Mouse (Mus musculus) frontal cortex, postnatal 36 days (tissue): ENCODE results near the gene Fam151a.
A peak's percentile ranks its signal among the peaks of the same experiment; 100 is the strongest.
"Not testable (repeated sequence)": the region's sequence is repeated elsewhere in the genome, so short reads cannot be mapped to it uniquely, and the experiment has no call there.

Experiments used
- DNase-seq, 2 experiments: peaks; one replicate each; pipeline ENCODE4 v3.0.0; 2022; ENCODE audit warnings: low spot score in 2 of 2

Gene Fam151a

DNA sequence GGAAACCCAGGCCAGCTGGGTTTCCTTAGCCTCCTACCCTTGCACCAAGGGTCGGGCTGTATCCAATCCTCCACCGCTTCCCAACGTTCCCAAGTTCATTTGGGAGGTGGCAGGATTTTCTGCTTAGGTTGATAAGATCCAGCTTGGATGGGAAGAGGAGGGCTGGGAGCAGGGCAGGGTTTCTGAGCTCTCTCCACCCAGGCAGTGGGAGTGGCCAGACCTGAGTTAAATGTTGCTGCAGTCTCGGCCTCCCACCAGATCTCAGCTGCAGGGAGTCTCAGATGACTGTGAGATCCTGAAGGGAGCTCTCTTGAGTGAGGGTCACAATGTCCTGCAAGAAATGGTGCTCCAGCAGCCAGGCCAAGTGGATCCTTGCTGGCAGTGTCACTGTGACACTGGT is at the start of gene Fam151a:
Gene Fam151a (plus strand): TSS at position 254 of the 400 bp plus-strand sequence.
- DNase-seq: no peak

DNA sequence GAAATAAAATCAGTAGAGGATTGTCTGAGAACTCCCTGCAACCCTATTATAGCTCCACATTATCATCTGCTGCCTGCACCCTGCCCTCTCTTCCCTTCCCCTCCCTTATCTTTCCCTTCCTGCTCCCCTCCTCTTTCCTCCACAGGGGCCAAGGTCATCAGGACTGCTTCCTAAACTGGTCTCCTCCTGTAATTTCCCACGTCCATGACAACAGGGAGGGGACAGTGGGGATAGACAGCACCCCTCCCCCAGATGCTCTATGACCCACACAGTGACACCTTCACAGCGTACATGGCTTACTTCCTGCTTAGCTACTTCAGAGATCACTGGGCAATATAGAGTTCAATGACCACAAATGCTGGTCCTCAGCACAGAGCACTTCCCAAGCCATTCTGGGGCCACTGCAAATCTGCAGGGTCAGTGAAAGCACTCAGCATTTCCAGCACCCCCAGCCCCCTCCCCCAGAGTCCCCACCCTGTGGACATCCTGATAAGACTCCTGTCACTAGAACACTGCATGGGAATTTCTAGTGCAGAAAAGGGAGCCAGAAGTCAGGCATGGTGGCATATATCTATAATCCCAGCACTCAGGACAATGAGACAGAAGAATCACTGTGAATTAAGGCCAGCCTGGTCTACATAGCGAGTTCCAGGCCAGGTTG is 44.9 kb upstream of the Fam151a start:
- DNase-seq: no peak

DNA sequence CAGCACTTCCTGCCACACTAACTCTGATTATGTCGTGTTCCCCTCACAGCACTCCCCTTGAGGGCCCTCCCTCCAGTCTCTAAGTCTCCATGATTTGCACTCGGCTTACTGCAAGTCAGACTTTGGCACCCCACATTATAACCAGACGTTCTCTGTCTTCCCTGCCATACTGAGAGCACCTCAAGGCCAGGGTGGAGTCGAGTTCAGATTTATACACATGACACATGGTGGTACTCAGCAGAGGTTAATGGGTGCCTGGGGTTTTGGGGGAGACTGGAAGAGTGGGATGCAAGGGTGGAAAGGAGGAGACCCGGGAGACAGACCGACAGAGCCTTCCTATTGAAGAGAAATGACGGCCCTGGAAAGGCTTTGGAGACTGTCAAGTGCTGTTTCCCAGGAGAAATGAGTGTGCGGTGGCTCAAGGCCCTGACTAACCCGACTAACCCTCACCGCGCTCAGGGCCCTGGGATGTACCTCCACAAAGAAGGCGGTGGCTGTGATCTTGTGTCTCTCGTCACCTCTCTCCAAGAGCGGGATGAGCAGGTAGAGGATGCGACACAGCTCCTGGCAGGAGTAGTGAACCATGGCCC is 39.8 kb upstream of the Fam151a start:
- no peak for DNase-seq

DNA sequence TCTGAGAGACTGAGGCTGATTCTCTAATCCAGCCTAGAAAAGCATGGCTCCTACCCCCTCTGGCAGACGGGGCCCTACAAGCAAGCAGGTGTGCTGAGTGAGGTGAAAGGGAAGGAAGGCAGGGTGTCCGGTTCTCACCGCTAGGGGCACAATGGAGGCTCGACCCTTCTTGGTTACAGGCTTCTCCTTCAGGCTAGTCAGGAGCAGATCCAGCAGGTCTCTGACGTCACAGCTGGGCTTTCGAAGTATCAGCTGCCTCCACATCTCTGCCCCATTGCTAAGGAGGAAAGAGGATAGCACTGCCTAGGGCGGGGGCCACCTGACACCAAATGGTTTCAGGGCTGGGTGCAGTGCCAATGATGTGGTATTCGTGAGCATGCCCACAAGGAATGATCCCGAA is 33.7 kb upstream of the Fam151a start:
- DNase-seq: peak; percentile 21 to 45

- peak; percentile 31 to 44 for DNase-seq
These were observed 32.9 kb upstream of the Fam151a start for GRCm38 (mm10) chr4:106700798-106701197.

DNA sequence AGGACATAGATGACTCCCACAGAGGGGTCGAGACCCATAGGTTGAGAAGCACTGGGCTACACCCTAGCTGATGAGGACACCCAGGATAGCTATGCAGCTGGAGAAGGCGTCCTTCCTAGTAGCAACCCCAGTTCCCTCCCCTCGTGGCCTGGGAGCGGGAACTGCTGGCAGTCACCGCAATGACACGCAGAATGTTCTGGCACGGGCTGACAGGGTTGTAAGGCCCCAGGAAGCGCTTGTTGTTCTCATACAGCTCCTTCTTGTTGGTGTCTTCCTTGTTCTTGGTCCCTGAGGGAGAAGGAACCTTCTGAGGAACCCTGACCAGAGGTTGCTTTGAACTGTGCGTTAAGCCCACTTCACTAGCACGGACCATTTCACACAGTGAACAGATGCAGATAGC is 29.7 kb upstream of the Fam151a start:
- no peak for DNase-seq

DNA sequence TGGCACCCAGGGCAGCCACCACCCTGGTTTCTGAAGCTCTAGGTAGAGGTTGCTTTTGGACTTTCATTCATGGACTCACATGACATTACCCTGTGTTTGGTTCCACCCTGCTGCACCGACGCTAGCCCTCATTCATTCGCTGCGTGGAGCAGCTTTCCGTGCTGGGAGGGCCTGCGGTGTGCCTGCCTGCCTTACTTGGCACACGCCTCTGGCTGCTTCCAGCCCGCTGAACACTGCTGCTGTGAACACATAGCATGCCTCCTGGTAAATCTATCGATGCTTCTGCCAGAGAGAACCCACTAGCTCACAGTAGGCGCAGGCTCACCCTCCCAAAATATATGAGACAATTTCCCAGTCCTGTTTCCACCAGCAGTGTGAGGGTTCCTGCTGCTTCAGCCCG is 29.3 kb upstream of the Fam151a start:
- DNase-seq: peak; percentile 52 to 78

DNA sequence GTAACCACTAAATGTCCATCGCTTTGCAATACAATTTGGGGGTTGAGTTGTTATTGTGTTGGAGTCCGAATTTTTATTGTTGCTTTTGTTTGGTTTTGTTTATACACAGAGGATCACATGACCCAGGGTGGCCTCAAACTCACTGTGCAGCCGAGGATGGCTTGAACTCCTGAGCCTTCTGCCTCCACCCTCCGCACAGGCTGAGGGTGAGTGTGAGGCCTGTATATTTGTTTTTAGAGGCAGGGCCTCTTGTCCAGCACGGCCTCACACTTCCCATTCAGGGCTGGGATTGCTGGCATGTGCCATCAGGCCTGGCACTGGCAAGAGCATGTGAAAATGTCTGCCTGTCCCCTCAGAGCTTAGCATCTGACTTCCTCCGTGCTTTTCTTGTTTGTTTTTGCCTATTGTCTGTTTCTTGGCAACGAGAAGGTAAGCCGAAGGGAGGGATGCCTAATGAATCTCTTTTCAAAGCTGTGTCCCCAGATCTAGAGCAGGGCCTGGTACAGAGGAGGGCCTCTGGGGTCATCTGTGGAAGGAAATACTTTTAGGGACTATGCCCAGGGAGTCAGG is 28.5 kb upstream of the Fam151a start:
- DNase-seq: no peak

GRCm38 (mm10) chr4:106707957-106708356 is 25.7 kb upstream of the Fam151a start:
- DNase-seq: no peak

GRCm38 (mm10) chr4:106708408-106708807 is 25.3 kb upstream of the Fam151a start:
- DNase-seq: peak; percentile 80 to 81

DNA sequence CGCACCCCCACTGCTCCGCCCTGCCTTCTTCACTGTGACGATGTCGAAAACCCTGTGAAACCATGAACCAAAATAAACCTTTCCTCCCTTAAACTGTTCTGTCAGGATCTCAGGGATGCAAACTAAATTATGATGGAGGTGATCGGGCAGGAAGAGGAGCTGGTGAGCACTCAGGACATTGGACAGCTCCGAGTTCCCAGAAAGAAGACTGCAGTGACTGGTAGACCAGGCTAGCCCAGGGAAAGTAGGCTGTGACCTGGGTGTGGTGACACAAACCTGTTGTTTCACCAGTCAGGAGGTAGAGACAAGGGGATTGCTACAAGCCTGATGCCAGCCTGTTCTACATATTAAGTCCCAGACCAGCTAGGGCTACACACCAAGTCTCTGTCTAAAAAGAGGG is 20.1 kb upstream of the Fam151a start:
- DNase-seq: no peak

- no peak for DNase-seq
These were observed 13.1 kb upstream of the Fam151a start for GRCm38 (mm10) chr4:106720631-106721030.

DNA sequence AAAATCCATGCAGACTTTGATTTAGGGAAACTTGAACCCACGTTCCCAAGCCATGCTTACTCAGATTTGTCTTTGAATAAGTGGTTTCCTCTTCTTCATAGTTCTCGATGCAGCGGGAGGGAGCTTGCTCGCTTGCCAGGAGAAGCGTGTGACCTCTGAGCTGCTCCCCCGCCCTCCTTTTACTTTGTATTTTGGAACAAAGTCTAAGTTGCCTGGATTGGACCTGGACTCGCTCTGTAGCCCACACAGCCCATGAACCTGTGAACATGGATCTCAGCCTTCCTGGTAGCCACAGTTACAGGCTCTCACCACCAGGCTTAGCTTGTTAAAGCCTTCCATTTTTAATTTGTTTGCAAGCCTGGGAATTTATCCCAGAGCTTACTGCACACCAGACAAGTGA is 2.9 kb upstream of the Fam151a start, which contains the start of gene Mroh7:
Gene Mroh7 (minus strand): TSS at position 112 of the 400 bp plus-strand sequence.
- no peak for DNase-seq

- not testable (repeated sequence) for DNase-seq
These were observed 3.2 kb downstream of the Fam151a start for GRCm38 (mm10) chr4:106736884-106737283.

- no peak for DNase-seq
These were observed 4.2 kb downstream of the Fam151a start for GRCm38 (mm10) chr4:106737904-106738303.

GRCm38 (mm10) chr4:106745862-106746261 is 12.2 kb downstream of the Fam151a start:
- DNase-seq: no peak

DNA sequence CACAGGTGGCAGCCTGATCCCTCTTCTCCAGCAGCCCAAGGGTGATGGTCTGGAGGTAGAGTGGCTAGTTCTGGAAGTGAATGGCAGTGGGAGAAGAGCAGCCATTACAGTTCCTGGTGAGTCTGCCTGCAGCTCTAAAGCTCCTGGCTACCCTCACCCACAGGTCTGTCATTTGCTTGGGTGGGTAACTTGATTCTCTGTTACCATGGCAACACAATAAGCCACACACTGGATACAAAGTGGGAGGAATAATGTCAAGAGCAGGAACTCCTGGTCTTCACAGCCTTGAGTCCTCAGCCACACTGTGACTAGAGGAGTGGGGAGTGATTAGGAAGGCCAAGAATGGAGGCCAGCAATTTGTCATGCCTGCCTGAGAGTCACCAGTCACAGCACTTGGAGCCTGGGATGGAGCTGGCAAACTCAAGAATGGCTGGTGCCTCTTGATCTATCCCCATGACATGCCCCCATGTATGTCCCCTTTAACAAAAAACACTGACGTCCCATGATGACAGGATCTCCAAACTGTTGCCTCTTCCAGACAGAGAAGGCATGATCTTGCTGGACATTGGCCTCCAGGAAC is 13.4 kb downstream of the Fam151a start:
- no peak for DNase-seq

DNA sequence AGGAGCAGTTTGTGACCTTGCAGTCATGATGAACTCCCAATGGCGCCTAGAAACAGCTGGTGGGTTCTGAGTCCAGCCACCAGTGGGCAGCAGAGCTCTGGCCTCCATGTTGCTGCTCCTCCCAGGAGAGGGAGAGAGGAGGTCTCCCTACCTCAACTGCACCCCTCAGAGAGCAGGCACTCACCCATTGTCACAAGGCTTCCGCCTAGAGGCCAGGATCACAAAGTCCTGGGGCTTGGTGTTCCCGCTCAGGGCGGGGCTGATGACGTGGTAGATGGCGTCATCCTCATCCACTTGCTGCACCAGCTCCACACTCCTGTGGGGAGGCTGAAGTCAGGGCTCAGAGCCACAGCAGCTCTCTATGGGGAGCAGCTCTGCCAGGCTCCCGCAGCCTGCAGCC is 16.0 kb downstream of the Fam151a start:
- peak; percentile 80 to 84 for DNase-seq

DNA sequence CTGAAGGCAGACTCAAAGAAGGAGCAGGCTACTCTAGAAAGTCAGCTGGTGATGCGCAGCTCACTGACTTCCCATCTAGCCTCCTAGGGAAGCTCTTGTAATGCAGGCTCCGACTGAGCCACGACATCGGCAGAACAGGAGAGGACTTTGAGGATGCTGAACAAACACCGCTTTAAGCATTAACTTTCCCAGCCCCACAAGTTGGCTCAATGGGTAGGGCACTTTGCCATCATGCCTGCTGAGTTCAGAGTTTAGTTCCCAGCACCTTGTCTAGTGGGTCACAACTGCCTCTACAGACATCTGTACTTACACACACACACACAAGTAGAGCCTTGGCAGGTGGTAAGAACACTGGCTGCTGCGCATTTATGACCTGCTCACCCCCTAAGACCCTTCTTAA is 18.0 kb downstream of the Fam151a start:
- DNase-seq: no peak

GRCm38 (mm10) chr4:106764166-106764565 is 30.5 kb downstream of the Fam151a start:
- DNase-seq: no peak

GRCm38 (mm10) chr4:106769306-106769705 is 35.6 kb downstream of the Fam151a start:
- DNase-seq: no peak

- DNase-seq: no peak
These were observed 38.9 kb downstream of the Fam151a start for GRCm38 (mm10) chr4:106772558-106772957.

DNA sequence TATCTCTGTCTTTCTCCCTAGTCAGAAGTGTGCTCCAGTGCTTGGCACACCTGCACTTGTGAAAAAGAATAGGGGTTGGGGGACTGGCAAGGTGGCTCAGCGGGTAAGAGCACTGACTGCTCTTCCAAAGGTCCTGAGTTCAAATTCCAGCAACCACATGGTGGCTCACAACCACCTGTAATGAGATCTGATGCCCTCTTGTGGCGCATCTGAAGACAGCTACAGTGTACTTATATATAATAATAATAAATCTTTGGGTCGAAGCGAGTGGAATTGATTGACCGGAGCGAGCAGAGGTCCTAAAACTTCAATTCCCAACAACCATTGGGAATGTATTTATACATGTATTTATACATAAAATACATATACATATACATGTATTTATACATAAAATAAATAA is 42.1 kb downstream of the Fam151a start:
- DNase-seq: not testable (repeated sequence)
